Mouse (Mus musculus) gastrocnemius, adult 8-10 months (tissue): ENCODE measurements around the gene Rab3gap2. TPM values are rescaled to one million over a fixed set of nuclear protein-coding genes. Genes with fewer than 3 reads are reported as not detected.
A peak's percentile ranks its signal among the peaks of the same experiment; 100 is the strongest.

ENCODE experiments used
- DNase-seq, 2 experiments: peaks; one replicate each; pipeline ENCODE4 v3.0.0; 2022; ENCODE audit warnings: low spot score in 2 of 2
- total RNA-seq, 4 experiments: library from RNA; stranded (reverse); gene quantifications; 2 replicates each; pipeline ENCODE4 v1.2.4; 2022

Rab3gap2 gene
- total RNA-seq: 10 to 100 TPM; 17.5 to 20.7 (median 17.7) TPM

DNA sequence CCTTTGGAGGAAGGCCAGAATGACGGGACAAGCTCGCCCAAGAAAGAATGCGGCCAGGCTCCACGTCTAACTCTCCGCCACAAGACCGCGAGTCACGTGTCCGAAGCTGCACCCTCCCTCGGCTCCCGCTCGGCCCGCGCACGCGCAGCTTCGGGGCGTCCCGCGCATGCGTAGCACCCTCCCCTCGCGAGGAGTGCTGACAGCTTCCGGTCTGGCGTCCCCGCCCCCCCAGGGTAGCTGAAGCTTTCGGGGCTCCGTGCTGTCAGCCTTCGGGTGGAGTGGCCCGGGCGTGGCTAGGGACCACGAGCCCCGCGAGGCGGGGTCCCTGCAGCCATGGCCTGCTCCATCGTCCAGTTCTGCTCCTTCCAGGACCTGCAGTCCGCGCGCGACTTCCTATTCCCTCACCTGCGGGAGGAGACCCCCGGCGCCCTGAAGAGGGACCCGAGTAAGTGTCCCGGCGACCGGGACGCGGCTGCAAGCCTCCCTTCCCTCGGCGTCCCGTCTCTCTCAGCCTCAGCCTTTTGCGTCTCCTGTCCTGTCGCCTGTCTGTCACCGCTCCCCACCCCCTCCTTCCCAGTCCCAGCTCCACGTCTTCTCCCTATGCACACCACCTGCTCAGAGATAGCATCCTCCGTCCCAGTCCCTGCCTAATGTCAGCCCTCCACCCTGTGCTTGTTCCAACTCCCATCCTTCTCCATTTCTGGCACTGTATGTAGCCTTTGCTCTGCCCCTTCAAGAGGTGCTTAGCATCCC is at the start of gene Rab3gap2:
Rab3gap2 (plus strand) TSS at position 209 of the 753 bp plus-strand sequence.
- peak; percentile 98 to 99 for DNase-seq

DNA sequence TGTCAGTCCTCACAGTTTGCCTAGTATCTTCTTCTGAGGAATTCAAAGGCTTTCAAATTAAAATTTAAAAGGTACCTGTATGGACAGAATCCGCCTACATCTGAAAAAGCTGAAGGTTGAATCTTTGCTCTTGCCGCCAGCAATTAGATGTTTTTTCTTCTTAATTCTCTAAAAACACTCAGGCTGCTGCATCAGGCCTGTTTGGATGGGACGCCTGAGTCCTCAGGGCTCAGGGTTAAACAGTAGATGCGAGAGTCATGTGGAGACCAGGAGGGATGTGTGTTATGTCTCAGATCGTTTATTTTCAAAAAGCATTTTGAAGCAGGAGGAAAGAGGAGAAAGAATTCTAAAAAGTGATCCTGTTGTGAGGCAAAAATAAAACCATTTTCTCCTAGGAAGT is 30.3 kb upstream of the Rab3gap2 start:
- no peak for DNase-seq

DNA sequence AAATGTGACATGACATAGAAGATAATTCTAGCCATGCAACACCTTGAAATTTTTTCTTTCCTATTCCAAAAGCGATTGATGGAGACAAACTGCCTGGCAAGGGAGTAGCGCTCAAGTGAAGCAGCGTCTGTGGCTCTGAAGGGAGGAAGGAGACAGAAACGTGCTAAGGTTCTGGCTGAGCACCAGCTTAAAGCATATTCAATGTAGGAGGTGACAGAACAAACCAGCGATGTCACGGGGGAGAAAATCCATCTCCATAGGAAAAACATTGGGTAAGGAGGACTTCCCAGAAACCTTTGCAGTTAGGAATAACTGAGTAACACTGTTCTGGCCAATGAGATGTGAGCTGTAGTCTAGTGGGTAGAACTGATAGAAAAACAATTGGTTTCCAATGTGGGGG is 26.1 kb upstream of the Rab3gap2 start:
- no peak for DNase-seq

DNA sequence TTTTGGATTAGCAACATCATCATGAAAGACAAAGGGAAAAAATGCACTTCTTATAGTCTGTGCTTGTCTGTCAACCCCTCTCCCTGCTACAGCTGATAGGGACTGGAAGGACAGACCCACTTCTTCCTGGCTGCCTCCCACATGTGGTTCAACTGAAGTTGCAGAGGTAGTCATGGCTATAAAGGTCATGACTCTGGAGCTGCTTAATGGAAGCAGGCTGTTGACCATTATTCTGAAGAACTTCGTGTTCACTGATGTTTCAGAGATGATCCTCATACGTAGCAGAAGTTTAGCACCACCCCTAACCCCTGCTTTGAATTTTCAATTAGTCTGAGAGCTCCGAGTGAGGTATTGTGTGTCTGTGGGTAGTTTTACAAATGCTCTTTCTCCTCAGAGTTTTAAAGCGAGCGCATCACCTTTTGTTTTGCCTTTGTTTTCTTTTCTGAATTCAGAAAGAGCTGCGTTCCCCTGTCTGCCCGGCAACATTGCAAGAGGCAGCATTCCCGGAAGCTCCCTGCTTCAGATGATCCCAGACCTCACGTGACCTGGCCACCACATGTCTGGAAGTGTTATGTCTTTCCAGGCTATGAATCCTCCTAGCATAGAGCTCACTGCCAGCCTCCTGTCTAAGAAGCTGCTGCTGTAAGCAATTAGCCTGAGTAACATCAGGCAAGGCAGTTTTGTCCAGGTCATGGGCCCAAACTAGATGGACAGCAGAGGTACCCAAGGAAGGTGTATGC is 20.2 kb upstream of the Rab3gap2 start:
- DNase-seq: peak in 1 of 2 experiments; percentile 26

DNA sequence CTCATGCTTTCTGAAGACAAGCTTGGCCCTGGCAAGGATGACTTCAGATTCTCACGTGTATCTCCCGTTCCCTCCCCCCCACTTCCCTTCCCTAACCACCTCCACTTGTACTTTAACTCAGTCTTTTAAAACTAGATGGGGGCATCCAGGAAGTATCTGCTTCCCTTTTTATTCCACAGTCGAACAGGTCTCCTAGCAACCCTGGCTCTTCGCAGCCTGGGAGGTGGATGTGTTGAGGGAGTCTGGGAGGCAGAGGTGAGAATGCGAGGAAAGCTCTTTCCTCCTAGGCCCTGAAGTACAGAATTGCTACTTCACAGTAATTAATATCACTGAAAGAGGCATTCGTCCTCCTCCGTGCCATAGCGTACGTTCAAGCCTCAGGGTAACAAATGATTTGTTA is 18.4 kb upstream of the Rab3gap2 start:
- DNase-seq: no peak

DNA sequence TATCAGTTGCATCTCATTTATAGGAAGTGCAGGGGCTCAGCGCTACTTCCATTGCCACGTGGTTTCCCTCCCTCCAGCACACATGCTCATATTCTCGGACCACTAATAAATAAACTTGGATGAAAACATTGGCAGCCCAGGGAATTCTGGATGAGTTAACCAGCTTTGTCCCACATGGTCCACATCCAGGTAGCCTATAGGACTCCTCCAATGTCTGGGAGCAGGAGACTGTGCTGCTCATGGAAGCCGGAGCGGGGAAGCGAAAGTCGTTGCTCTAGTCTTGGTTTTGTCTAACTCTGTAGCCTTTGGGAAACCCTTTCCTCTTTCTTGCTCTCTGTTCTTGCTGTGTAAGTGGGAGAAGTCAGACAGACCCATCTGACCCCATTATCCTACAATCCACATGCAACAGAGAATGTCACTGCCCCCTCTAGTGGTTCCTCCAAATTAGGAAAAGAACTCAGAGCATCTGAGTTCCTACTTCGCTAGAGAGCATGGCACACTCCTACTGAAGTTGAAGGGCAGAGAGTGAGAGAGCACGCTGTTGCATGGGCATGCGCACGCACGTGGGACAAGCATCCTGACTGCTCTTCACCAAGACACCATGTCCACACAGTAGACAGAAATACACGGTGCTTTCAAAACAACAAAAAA is 16.7 kb upstream of the Rab3gap2 start:
- DNase-seq: no peak

DNA sequence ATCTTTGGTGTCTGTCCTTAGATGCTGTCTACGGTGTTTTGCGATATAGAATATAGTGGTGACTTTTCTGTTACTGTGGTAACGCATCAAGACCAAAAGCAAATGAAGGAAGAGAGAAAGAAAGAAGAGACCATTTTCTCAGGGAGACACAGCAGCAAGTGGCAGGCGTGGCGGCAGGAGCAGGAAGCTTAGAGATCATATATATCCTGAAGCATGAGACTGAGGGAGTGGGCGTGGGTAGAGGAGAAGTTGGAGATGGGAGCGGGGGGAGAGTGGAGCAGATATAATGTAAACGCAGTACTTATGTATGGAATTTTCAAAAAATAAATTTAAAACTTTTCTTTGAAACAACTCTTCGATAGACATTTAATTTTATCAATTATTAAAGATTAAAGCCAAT is 14.0 kb upstream of the Rab3gap2 start:
- no peak for DNase-seq

DNA sequence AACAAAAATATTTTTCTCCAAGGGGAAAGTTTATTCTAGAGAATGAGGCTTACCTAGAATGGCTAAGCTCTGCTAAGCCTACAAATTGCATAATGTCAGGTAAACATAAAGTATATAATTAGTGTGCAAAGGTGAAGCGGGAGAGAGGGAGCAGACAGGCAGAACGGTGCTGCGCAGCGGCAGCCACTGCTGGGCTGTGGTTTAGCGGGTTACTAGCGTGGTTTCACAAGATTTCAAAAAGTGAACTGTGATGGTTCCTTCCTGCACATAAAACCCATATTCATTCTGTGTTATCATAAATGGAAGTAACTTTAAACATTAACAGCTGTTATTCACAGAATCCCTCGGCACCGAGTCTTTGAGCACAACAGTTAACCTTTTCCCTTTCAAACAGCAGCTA is 11.8 kb upstream of the Rab3gap2 start:
- no peak for DNase-seq

DNA sequence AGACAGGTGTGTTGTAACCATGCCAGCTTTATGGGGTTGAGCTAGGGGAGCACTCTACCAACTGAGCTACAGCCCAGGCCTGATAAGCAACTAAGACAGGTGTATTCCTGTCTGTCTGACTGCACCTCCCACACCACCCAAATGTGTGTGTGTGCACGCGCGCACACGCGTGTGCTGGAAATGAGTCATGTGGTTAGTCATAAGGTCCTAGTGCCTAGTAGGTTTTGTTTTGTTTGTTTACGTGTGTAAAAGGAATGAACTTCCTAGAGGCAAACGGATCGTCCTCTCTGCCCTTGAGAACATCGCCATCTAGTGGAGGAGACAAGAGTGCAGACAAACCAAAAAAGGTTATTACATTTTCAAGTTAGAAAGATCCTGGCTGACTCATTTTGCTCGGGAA is 10.4 kb upstream of the Rab3gap2 start:
- DNase-seq: no peak

DNA sequence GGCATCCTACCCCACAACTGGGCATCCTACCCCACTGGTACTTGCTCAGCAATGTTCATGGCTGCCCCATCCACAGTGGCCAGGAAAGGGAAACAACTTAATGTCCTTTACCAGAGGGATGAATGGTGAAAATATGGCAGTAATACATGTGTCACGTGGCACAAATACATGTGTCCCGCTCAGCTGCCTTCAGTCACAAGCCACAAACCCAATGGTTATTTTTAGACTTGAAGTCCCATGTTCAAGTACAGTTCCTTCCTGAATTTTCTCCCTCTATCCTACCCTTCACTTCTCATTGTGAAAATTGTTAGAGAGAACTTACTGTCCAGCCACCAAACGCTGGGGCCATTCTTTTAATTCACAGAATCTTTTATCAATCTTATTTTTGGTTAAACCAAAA is 7.6 kb upstream of the Rab3gap2 start:
- DNase-seq: no peak

DNA sequence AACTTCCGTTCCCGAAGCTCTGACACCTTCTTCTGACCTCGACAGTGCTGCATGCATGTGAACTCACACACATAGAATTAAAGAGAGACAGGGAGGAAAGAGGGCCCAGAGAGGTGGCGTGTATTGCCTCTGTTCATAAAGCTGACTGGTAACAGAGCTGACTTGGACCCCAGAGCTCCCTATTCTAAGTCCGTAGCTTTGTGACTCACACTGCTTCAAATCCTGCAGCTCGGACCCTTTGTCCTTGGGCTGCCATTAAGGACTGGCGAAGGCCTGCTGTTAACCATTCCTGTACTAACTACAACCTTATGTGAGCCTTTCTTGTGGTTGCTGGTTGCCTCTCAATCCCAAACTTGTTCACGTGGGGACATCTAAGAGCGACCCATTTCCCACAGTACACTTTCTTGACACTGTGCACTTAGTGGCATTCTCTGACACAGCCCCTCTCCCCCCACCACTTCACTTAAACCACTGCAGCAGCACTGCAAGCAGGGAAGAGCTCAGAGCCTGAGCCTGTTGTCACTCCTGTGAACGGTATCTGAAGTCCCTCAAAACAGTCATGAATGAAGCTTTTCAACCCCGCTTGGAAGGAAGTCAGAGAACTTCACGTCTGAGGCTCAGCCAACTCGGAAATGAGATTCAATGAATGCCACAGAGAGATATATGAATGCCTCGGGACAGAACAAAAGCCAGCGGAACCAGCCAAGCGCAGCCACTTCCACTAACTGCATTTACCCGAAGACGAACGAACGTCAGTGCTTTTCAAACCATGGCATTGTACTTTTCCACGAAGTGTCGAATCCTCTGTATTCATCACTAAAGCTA is 3.1 kb upstream of the Rab3gap2 start:
- no peak for DNase-seq

DNA sequence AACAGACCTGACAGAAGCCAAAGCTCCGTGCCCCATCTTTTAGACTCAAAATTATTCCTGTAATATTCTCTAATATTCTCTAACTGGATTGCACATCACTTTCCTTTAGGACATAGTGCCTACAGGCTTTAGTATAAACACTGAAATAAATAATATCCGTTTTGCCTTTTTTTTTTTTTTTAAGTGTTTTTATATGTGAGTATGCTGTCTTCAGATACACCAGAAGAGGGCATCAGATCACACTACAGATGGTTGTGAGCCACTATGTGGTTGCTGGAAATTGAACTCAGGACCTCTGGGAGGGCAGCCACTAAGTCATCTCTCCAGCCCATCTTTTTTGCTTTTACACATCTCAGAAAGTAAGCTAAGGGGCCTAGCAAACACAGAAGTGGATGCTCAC is 1.9 kb upstream of the Rab3gap2 start:
- DNase-seq: no peak

DNA sequence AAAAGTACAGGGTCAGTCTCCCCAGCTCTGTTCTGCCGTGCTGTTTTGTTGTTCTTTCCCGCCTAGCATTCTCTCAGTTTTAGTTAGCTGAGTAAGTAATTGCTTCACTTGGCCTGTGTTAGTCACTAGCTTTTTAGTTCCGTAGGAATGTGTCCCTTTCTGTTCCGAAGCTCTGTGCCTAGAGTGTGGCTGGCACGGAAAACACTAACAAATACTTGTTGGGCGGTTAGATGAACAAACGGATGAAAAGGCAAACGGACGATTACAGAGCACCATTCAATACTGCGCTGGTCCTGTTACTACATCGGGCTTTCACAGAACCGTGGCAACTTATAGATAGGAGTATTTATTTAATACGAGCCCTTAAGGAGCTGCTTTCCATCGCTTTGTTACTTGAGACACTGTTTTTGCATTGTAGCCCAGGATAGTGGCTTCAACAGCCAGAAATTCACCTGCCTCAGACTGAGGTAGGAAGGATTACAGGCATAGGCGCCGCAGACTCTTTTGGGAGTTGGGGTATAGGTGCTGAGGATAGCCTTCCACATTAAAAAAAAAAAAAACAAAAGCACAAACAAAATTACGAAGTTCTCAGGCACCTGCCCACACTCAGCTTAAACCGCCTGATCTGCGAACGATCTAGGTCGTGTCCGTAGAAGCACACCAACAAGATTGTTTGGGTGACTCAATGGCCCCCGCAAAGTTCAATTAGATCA is 565 bp upstream of the Rab3gap2 start:
- DNase-seq: no peak

DNA sequence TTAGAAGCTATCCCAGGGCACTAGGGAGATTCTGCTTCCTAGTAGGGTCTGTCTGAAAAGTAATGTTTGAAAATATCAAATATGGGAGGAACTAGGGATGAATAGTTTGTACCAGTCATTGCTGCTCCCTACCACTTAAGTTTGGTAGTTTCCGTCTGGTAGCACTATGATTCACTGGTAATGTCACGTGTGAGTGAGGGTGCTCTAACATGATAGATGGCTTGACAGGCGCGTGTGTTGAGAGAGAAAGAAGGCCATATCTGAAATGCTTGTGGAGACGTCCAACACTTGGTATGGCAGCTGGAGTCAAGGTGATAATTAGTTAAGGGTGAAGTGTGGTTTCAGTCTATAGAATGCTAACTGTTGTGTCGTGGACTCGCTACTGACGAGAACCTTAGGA is 1.2 kb downstream of the Rab3gap2 start:
- DNase-seq: no peak

DNA sequence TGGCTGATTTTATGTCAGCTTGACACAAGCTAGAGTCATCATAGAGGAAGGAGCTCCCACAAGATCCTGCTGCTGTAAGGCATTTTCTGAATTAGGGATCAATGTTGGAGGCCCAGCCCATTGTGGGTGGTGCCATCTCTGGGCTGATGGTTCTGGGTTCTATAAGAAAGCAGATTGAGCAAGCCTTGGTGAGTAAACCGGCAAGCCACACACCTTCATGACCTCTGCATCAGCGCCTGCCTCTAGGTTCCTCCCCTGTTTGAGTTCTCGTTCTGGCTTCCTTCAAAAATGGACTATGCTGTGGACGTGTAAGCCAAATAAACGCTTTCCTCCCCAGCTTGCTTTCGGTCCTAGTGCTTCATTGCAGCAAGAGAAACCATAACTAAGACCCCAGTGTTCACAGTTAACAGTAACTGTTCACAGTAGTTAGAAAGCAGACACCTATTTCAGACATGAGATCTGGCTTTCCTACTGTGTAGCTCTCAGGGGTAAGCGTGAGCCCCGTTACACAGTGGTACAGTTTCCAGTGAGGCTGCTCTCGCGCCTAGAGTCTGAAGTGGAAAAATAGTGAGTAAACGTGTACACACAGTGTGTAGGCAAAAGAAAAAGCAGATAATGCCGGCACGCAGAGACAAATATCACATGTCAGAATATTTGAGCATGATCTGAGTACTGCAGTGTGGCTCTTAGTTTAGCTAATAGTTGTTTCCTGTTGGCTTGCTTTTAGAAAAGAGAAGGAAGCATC is 4.1 kb downstream of the Rab3gap2 start:
- no peak for DNase-seq

DNA sequence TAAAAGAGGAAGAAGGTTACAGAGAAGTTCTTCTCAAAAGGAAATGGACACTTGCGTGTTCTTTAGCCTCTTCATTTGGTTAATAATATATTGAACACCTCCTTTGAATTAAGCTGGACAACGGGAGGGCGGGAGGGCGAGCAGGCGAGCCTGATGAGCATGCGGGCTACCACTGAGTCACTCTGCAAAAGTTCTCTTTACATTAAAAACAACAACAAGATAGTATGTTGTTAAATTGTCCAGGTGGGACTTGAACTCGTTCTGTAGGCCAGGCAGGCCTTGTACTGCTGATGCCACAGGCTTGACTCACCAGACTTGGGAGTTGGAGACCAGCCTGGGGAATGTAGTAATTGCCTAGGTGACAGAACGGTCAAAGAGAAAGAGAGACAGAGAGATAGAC is 4.8 kb downstream of the Rab3gap2 start:
- DNase-seq: no peak

DNA sequence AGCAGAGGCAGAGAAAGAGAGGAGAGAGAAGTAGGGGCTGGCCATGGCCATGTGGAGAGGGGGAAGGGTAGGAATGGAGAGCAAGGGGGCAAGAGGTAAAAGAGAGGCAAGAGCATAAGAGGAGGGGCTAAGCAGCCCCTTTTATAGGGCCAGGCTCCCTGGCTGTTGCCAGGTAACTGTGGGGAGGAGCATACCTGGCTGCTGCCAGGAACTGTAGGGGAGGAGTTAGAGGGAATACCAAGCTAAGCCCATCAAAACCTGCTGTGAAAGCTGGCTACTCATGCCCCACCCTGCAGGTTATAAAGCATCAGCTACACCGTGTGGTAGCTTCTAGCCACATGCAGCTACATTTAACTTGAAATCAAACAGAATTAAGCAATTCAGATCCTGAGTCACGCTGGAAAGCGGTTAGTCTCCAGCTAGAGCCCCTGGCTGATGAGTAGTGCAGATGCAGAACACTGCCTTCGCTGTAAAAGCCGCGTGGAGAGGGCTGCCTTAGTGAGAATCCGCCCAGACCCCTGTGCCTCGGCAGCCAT is 5.8 kb downstream of the Rab3gap2 start:
- DNase-seq: no peak

DNA sequence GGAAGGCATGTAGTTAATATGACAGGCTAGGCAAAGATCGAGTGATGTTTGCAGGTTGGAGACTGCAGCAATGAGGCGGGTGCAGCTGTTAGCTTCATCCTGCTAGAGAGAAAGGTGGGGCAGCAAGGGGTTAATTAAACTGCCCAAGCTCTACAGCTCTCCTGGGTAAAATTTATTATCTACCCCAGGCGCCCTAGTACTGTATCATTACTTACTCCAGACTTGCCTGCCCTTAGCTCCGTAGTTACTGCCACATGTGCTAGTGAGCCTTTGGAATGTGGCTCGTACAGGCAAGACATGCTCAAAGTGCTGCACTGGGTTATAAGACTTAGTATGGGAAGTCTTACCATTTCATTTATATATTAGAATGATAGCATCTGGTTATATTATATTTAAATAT is 12.4 kb downstream of the Rab3gap2 start:
- DNase-seq: no peak

DNA sequence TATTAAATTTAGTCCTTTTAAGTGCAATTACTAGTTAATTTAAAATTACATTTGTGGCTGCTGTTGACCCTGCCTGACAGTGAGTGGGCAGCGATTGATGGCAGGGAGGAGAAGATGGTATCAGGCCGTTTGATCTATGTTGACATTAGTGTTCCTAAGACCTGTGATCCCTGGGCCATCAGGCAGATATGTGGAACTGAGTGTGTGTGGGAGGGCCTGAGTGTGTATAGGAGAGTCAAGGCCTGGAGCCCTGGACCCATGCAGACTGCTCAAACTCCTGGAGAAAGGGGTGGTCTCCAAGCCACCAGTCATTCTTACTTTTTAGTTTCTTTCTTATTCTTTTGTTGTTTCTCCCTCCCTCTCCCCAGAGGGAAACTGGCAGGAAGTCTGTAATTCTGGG is 12.8 kb downstream of the Rab3gap2 start:
- DNase-seq: no peak

DNA sequence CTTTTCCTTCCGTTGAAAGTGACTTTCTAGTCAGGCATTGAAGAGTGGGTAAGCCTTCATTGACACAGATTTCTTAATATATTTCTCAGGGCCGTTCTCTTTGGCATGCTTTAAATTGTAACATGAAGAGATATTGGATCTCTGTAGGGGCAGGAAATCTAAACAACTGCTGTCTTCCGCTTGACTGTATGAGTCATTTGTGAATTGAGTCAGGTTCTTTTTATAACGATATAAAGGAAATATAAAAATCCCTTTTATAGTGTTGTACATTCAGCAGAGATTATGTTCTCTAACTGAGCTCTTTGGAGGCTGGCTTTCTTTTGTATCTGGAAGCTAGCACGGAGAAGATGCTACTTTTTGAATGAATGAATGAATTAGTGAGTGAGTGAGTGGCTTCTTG is 14.0 kb downstream of the Rab3gap2 start:
- no peak for DNase-seq
